Mouse (Mus musculus) MEL (cell line): ENCODE measurements around the gene Vps13d.

Experiments
- CHD2 ChIP-seq: IDR thresholded peaks from 2 replicates; pipeline ENCODE4 v1.6.1; 2011; ENCODE audit warnings: low read length, improper control_type of control experiment
- CTCF ChIP-seq, 3 experiments: IDR thresholded peaks in 2 of 3; conservative IDR thresholded peaks in 1 of 3; 2 replicates each; pipeline ENCODE4 v1.5.1; 2011 to 2012; ENCODE audit warnings: low read length in 3 of 3, low read depth in 2 of 3, mild to moderate bottlenecking in 2 of 3, improper control_type of control experiment in 1 of 3, inconsistent platforms in 1 of 3, mixed read lengths in 1 of 3, moderate library complexity in 1 of 3; ENCODE audit not compliant: control insufficient read depth in 1 of 3, insufficient read depth in 1 of 3, poor library complexity in 1 of 3, severe bottlenecking in 1 of 3
- GATA1 ChIP-seq: IDR thresholded peaks from 2 replicates; pipeline ENCODE4 v1.6.1; 2011; ENCODE audit warnings: low read depth, low read length, improper control_type of control experiment
- HCFC1 ChIP-seq: IDR thresholded peaks from 2 replicates; pipeline ENCODE4 v1.6.1; 2012; ENCODE audit warnings: low read depth, mild to moderate bottlenecking, inconsistent platforms, low read length, improper control_type of control experiment, moderate library complexity
- MEF2A ChIP-seq: IDR thresholded peaks from 2 replicates; pipeline ENCODE4 v1.6.1; 2014; ENCODE audit warnings: low read depth, mild to moderate bottlenecking, inconsistent platforms, low read length, improper control_type of control experiment; ENCODE audit not compliant: poor library complexity, insufficient replicate concordance, severe bottlenecking; ENCODE audit errors: extremely low read depth
- MYC ChIP-seq: IDR thresholded peaks from 2 replicates; pipeline ENCODE4 v1.6.1; 2011; ENCODE audit warnings: low read depth, mild to moderate bottlenecking, low read length, improper control_type of control experiment, moderate library complexity
- NELFE ChIP-seq: IDR thresholded peaks from 2 replicates; pipeline ENCODE4 v1.6.1; 2011; ENCODE audit warnings: low read depth, low read length, improper control_type of control experiment
- POLR2A ChIP-seq, 2 experiments: IDR thresholded peaks; 2 replicates each; pipeline ENCODE4 v1.6.1; 2011 to 2012; ENCODE audit warnings: low read length in 2 of 2, mild to moderate bottlenecking in 2 of 2, control low read depth in 1 of 2, improper control_type of control experiment in 1 of 2, low read depth in 1 of 2, moderate library complexity in 1 of 2; ENCODE audit not compliant: control insufficient read depth in 1 of 2, insufficient read depth in 1 of 2, poor library complexity in 1 of 2
- RCOR1 ChIP-seq: IDR thresholded peaks from 2 replicates; pipeline ENCODE4 v1.6.1; 2012; ENCODE audit warnings: low read depth, mild to moderate bottlenecking, inconsistent platforms, low read length, improper control_type of control experiment
- TCF12 ChIP-seq: IDR thresholded peaks from 2 replicates; pipeline ENCODE4 v1.6.1; 2014; ENCODE audit warnings: low read depth, mild to moderate bottlenecking, inconsistent platforms, low read length, improper control_type of control experiment, moderate library complexity
- USF1 ChIP-seq: IDR thresholded peaks from 2 replicates; pipeline ENCODE4 v1.6.1; 2014; ENCODE audit warnings: low read depth, mild to moderate bottlenecking, inconsistent platforms, low read length, improper control_type of control experiment, moderate library complexity
- USF2 ChIP-seq, 2 experiments: IDR thresholded peaks; 2 replicates each; pipeline ENCODE4 v1.6.1; 2011 to 2012; ENCODE audit warnings: improper control_type of control experiment in 2 of 2, low read length in 2 of 2, borderline replicate concordance in 1 of 2, inconsistent platforms in 1 of 2, low read depth in 1 of 2, mild to moderate bottlenecking in 1 of 2; ENCODE audit not compliant: insufficient read depth in 1 of 2
- ZC3H11A ChIP-seq: IDR thresholded peaks from 2 replicates; pipeline ENCODE4 v1.6.1; 2012; ENCODE audit warnings: low read depth, mild to moderate bottlenecking, inconsistent platforms, low read length, improper control_type of control experiment

DNA sequence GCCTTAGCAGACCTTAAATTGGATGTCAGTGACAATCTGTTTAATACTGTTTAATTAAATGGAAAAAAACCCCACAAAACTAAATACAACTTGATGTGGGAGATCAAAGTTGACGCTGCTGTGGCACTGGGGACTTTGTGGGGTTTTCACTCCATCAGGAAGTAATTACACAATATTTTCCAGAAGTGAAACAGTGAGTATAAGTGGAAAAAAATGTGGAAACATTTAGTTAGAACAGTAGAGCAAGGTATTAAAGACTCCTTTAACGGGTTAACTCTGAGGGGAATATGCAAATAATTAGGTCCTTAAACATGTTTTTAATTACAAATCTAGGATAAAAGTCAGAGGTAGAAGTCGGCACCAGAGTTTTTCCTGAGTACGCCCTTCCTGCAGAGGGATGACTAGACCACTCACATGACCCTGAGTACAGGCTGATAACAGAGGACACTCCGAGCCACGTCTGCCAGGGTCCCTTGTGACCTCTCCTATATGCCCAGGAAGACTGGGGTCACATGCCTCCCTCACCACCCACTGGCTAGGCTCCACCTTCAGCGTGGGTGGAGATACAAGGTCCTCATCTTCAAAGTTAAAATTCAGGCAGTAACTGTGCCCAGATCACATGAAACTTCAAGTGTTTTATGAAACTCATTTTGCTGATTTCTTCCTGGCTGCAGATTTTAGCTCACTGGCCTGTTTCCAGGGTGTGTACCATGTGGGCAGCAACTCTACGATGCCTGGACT lies 213.8 kb downstream of the Vps13d start:
- TF ChIP-seq CHD2 (no peak), TCF12 (no peak), CTCF (IDR thresholded peaks at IDR 0.05 in 2 of 3, conservative IDR thresholded peaks at IDR 0.05 in 1 of 3; ENCODE audit: control insufficient read depth in 1 of 3, insufficient read depth in 1 of 3, low read depth in 2 of 3, low read length in 3 of 3, poor library complexity in 1 of 3, severe bottlenecking in 1 of 3) (no peak), POLR2A (IDR thresholded peaks at IDR 0.05; ENCODE audit: control insufficient read depth in 1 of 2, insufficient read depth in 1 of 2, low read depth in 1 of 2, low read length in 2 of 2, poor library complexity in 1 of 2) (no peak), MEF2A (no peak), HCFC1 (no peak), NELFE (no peak), USF2 (IDR thresholded peaks at IDR 0.05; ENCODE audit: borderline replicate concordance in 1 of 2, insufficient read depth in 1 of 2, low read depth in 1 of 2, low read length in 2 of 2) (0 out of 4 replicates have a peak, but pooled peaks of 1 of the 2 experiments have one; percentile 16), MYC (no peak), RCOR1 (no peak), GATA1 (0 out of 2 replicates have a peak, but pooled peaks have one; percentile 17), USF1 (peak; percentile 77), ZC3H11A (no peak)
